Mouse (Mus musculus) inflammation-experienced regulatory T-cells, adult 16 weeks (primary cell): Measurements from ENCODE around the gene Rhot2. TPM values are rescaled to one million over a fixed set of nuclear protein-coding genes. Genes with fewer than 3 reads are reported as not detected.

Experiments used
- polyA plus RNA-seq: library from polyadenylated mRNA; unstranded; fragments of 100-300 nt; shearing (Covaris generic); gene quantifications from one replicate; pipeline ENCODE4 v1.2.1, GENCODE M21; 2017

Gene Rhot2
- polyA plus RNA-seq = 49.6 TPM

GRCm38 (mm10) chr17:25844396-25844901 lies at the start of gene Rhot2:
Gene Rhot2 (minus strand): TSS chr17:25844851.

GRCm38 (mm10) chr17:25880196-25880910 lies 35.7 kb upstream of the Rhot2 start, which contains the start of gene Wfikkn1:
Gene Wfikkn1 (minus strand): TSS chr17:25880858.

GRCm38 (mm10) chr17:25874721-25875170 lies 30.1 kb upstream of the Rhot2 start, which contains the start of gene Mettl26:
Gene Mettl26 (plus strand): TSS chr17:25875074.

GRCm38 (mm10) chr17:25868601-25869191 lies 24.0 kb upstream of the Rhot2 start, which contains the start of gene Mcrip2:
Gene Mcrip2 (minus strand): TSS chr17:25868764.

GRCm38 (mm10) chr17:25860832-25861703 lies 16.4 kb upstream of the Rhot2 start, which contains the start of gene Wdr90:
Gene Wdr90 (minus strand): TSS chr17:25861501.

GRCm38 (mm10) chr17:25841117-25841880 lies 3.4 kb downstream of the Rhot2 start, which contains the start of gene Gm20683:
Gene Gm20683 (minus strand): TSS chr17:25841763.

GRCm38 (mm10) chr17:25837076-25837410 lies 7.6 kb downstream of the Rhot2 start, which contains the start of gene Rhbdl1:
Gene Rhbdl1 (minus strand): TSS chr17:25837295.

GRCm38 (mm10) chr17:25833291-25833663 lies 11.4 kb downstream of the Rhot2 start, which contains the start of gene Stub1:
Gene Stub1 (minus strand): TSS chr17:25833404.

GRCm38 (mm10) chr17:25828712-25829557 lies 15.7 kb downstream of the Rhot2 start, which contains the start of gene Jmjd8:
Gene Jmjd8 (plus strand): TSS chr17:25828867.

GRCm38 (mm10) chr17:25823452-25823851 lies 21.2 kb downstream of the Rhot2 start, which contains the start of gene Wdr24:
Gene Wdr24 (plus strand): TSS chr17:25823627.

GRCm38 (mm10) chr17:25808789-25809605 lies 35.7 kb downstream of the Rhot2 start, which contains the start of gene Fbxl16:
Gene Fbxl16 (plus strand): TSS chr17:25809085.

GRCm38 (mm10) chr17:25796951-25797369 lies 47.7 kb downstream of the Rhot2 start, which contains the start of gene Metrn:
Gene Metrn (minus strand): TSS chr17:25797136.

GRCm38 (mm10) chr17:25795609-25796092 lies 49.0 kb downstream of the Rhot2 start, which contains the start of gene AC134908.4:
Gene AC134908.4 (minus strand): TSS chr17:25795659.

GRCm38 (mm10) chr17:25792615-25793014 lies 52.0 kb downstream of the Rhot2 start, which contains the start of gene Fam173a:
Gene Fam173a (minus strand): TSS chr17:25792901.

Other genes starting within 250 kb of the Rhot2 start
- not detected for gene Gng13, start 127.7 kb downstream of the Rhot2 start, polyA plus RNA-seq
- gene Chtf18, start 117.4 kb downstream of the Rhot2 start, polyA plus RNA-seq = 7.4 TPM
- gene Rpusd1, start 117.2 kb downstream of the Rhot2 start, polyA plus RNA-seq = 18.0 TPM
- not detected for gene Mslnl, start 108.8 kb downstream of the Rhot2 start, polyA plus RNA-seq
- not detected for gene Msln, start 90.5 kb downstream of the Rhot2 start, polyA plus RNA-seq
- 32.2 TPM for gene Narfl, start 71.1 kb downstream of the Rhot2 start, polyA plus RNA-seq
- 59.1 TPM for gene Haghl, start 59.2 kb downstream of the Rhot2 start, polyA plus RNA-seq
- 0.35 TPM for gene Ccdc78, start 58.3 kb downstream of the Rhot2 start, polyA plus RNA-seq
- gene Fam173a, start 52.0 kb downstream of the Rhot2 start, polyA plus RNA-seq = 247 TPM
- not detected for gene AC134908.4, start 49.2 kb downstream of the Rhot2 start, polyA plus RNA-seq
- 15.2 TPM for gene Metrn, start 47.7 kb downstream of the Rhot2 start, polyA plus RNA-seq
- not detected for gene Fbxl16, start 35.8 kb downstream of the Rhot2 start, polyA plus RNA-seq
- 54.5 TPM for gene Wdr24, start 21.2 kb downstream of the Rhot2 start, polyA plus RNA-seq
- 46.5 TPM for gene Jmjd8, start 16.0 kb downstream of the Rhot2 start, polyA plus RNA-seq
- gene Stub1, start 11.4 kb downstream of the Rhot2 start, polyA plus RNA-seq = 123 TPM
- gene Rhbdl1, start 7.6 kb downstream of the Rhot2 start, polyA plus RNA-seq = 0.80 TPM
- 0.59 TPM for gene Gm20683, start 3.1 kb downstream of the Rhot2 start, polyA plus RNA-seq
- gene Wdr90, start 16.6 kb upstream of the Rhot2 start, polyA plus RNA-seq = 9.9 TPM
- gene Mcrip2, start 23.9 kb upstream of the Rhot2 start, polyA plus RNA-seq = 6.3 TPM
- gene Mettl26, start 30.2 kb upstream of the Rhot2 start, polyA plus RNA-seq = 103 TPM
- gene Wfikkn1, start 36.0 kb upstream of the Rhot2 start, polyA plus RNA-seq = 1.0 TPM
- 9.1 TPM for gene Rab40c, start 74.9 kb upstream of the Rhot2 start, polyA plus RNA-seq
- gene Pigq, start 100.1 kb upstream of the Rhot2 start, polyA plus RNA-seq = 76.3 TPM
- not detected for gene Nhlrc4, start 100.1 kb upstream of the Rhot2 start, polyA plus RNA-seq
- not detected for gene A930017K11Rik, start 107.7 kb upstream of the Rhot2 start, polyA plus RNA-seq
- 27.9 TPM for gene Capn15, start 140.9 kb upstream of the Rhot2 start, polyA plus RNA-seq
- 2.0 TPM for gene Rab11fip3, start 224.7 kb upstream of the Rhot2 start, polyA plus RNA-seq
- 37.0 TPM for gene Decr2, start 245.5 kb upstream of the Rhot2 start, polyA plus RNA-seq